Mouse (Mus musculus) neural tube, embryonic 12.5 days (tissue): ENCODE measurements at regions not wholly inside any gene's neighbourhood (a gene's known extent, or its start where the extent isn't known, plus 50 kb on each side); places are given as distances from the start of the nearest gene placed in this dataset.

Experiments
- ATAC-seq: fragments of 200-750 bp; cut with Nextera tagmentation; 2 replicates; pipeline ENCODE4 v1.8.0; 2017; ENCODE audit warnings: low read depth, mild to moderate bottlenecking, moderate TSS enrichment, moderate library complexity; ENCODE audit not compliant: low FRiP score
- H3K27ac ChIP-seq: fragments of 300-500 bp; sonication (generic); 2 replicates; pipeline ENCODE4 v1.5.1; 2016
- H3K27me3 ChIP-seq: fragments of 300-500 bp; sonication (generic); replicated peaks from 2 replicates; pipeline ENCODE4 v1.6.1; 2016; ENCODE audit warnings: mild to moderate bottlenecking
- H3K36me3 ChIP-seq: fragments of 300-500 bp; sonication (generic); 2 replicates; pipeline ENCODE4 v1.6.1; 2016; ENCODE audit warnings: mild to moderate bottlenecking
- H3K4me1 ChIP-seq: fragments of 300-500 bp; sonication (generic); 2 replicates; pipeline ENCODE4 v1.6.1; 2016
- H3K4me2 ChIP-seq: fragments of 300-500 bp; sonication (generic); replicated peaks from 2 replicates; pipeline ENCODE4 v1.6.1; 2016; ENCODE audit warnings: mild to moderate bottlenecking
- H3K4me3 ChIP-seq: fragments of 300-500 bp; sonication (generic); 2 replicates; pipeline ENCODE4 v1.5.1; 2016
- H3K9ac ChIP-seq: fragments of 300-500 bp; sonication (generic); 2 replicates; pipeline ENCODE4 v1.6.1; 2016; ENCODE audit warnings: mild to moderate bottlenecking
- H3K9me3 ChIP-seq: fragments of 300-500 bp; sonication (generic); 2 replicates; pipeline ENCODE4 v1.6.1; 2016; ENCODE audit warnings: mild to moderate bottlenecking
- WGBS: fragments of 180-500 bp; shearing (Covaris S2); methylation state at CpG from one replicate; pipeline ENCODE4 v1.1.7; 2016; 5-methylcytosine and 5-hydroxymethylcytosine counted together

DNA sequence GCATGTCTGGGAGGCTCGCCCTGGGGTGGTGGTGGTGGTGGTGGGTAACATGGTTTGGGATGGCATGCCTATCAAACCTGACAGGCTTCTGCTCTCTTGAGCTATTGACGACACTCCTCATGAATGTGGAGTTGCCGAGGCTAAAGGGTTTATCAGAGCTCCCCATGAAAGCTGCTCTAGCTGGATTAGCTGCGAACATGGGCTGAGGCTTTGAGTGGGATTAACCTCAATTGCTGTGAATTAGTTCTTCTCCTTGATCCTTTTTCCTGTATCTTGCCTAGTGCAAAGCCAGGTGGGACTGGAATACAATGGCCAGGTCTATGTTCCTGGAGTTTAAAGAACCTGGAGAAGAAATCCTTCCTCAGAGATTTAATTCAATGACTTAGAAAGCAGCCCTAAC is 150.6 kb downstream of the Nmur2 start:
- WGBS, result 89% methylated on average over 4 of the region's 4 CpGs
- no peak for ATAC-seq
- H3K9me3 ChIP-seq, result no peaks in the 10 kb centered on the region
- no peak overlapping the region for H3K27ac ChIP-seq
- no peaks in the 10 kb centered on the region for H3K27me3 ChIP-seq
- H3K4me3 ChIP-seq, result no peak overlapping the region
- H3K4me1 ChIP-seq, result no peaks in the 10 kb centered on the region
- no peak overlapping the region for H3K9ac ChIP-seq
- H3K4me2 ChIP-seq, result no peak overlapping the region
- H3K36me3 ChIP-seq, result no peaks in the 10 kb centered on the region

DNA sequence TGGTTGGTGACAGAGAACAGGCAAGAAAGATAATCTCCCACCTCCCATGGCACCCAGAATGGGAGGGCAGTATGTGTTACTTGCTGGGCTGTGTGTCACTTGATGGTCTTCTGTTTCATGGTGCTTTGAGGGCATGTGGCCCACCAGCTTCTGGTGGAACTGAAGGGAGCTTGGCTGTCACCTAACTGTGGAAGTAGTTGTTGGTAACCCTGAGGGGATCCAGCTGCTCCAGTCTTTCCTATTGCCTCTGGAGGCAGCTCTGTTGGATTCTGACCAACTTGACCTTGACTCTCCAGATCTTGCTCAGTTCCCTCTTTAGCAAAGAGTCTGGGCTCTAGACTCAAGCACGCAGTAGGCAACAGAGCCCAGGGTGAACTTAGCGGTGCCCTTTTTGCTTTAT is 162.2 kb downstream of the Nmur2 start:
- Histone ChIP-seq H3K27ac (no peak overlapping the region), H3K9me3 (no peaks in the 10 kb centered on the region), H3K9ac (no peak overlapping the region), H3K36me3 (no peaks in the 10 kb centered on the region), H3K4me1 (no peaks in the 10 kb centered on the region), H3K4me3 (no peak overlapping the region), H3K27me3 (no peaks in the 10 kb centered on the region), H3K4me2 (no peak overlapping the region)
- WGBS, result 96% methylated on average over 2 of the region's 2 CpGs
- no peak for ATAC-seq

DNA sequence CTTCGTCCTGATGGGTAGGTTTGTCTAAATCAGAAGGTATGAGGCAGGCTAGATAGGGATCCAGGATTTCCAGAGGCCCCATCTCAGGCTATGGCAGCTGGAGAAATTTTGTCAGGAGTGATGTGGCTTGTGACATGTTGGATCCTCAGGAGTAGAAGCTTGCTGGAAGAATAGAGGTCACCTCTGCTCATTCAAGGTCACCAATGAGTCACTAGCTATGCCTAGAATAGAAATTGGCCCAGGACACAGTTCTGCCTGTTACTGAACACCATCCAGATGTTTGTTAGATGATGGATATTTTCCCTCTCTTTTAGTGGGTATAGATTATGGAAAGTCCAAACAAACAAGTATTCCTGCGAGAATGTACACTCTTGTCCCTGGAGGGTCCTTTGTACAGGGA is 173.7 kb downstream of the Nmur2 start:
- Histone ChIP-seq H3K27ac (no peak overlapping the region), H3K4me2 (no peak overlapping the region), H3K9me3 (no peaks in the 10 kb centered on the region), H3K9ac (no peak overlapping the region), H3K27me3 (no peaks in the 10 kb centered on the region), H3K36me3 (no peaks in the 10 kb centered on the region), H3K4me1 (no peaks in the 10 kb centered on the region), H3K4me3 (no peak overlapping the region)
- WGBS, result 82% methylated on average over 2 of the region's 2 CpGs
- ATAC-seq, result no peak

- no peaks in the 10 kb centered on the region for H3K27me3 ChIP-seq
- H3K4me3 ChIP-seq, result no peak overlapping the region
- no peak overlapping the region for H3K9ac ChIP-seq
- H3K4me2 ChIP-seq, result no peak overlapping the region
- ATAC-seq, result no peak
- 0 out of 2 replicates have a peak, but pooled peaks cover 3% of the 10 kb centered on the region for H3K9me3 ChIP-seq
- 68% methylated on average over 7 of the region's 7 CpGs for WGBS
- no peaks in the 10 kb centered on the region for H3K36me3 ChIP-seq
- H3K4me1 ChIP-seq, result no peaks in the 10 kb centered on the region
- H3K27ac ChIP-seq, result no peak overlapping the region
Measured at GRCm38 (mm10) chr11:55859230-55859629, 181.6 kb downstream of the Nmur2 start.

- ATAC-seq, result no peak
- no peaks in the 10 kb centered on the region for H3K27me3 ChIP-seq
- WGBS, result 79% methylated on average over 6 of the region's 6 CpGs
- no peak overlapping the region for H3K4me2 ChIP-seq
- H3K27ac ChIP-seq, result no peak overlapping the region
- no peak overlapping the region for H3K9ac ChIP-seq
- no peaks in the 10 kb centered on the region for H3K4me1 ChIP-seq
- no peaks in the 10 kb centered on the region for H3K9me3 ChIP-seq
- H3K4me3 ChIP-seq, result no peak overlapping the region
- no peaks in the 10 kb centered on the region for H3K36me3 ChIP-seq
Measured at GRCm38 (mm10) chr11:55820479-55820878, 212.5 kb upstream of the Glra1 start.

DNA sequence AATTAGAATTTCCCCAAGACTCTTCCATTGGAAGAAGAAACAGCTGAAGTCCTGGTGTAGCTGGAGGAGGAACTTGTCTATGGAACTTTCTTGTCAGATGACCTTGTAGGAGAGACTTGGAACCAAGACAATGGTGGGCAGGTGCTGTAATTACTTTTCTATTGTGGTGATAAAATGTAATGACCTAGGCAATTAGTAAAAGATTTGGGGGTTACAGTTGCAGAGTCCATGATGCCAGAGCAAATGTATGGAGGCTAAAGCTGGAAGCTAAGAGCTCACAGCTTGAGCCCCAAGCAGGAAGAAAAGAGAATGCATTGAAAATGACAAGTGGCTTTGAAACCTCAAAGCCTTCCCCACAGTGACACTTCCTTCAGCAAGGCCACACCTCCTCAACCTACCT is 208.6 kb upstream of the Glra1 start:
- no peak overlapping the region for H3K4me3 ChIP-seq
- no peak overlapping the region for H3K4me2 ChIP-seq
- H3K4me1 ChIP-seq, result no peaks in the 10 kb centered on the region
- H3K9me3 ChIP-seq, result no peaks in the 10 kb centered on the region; the same call in 1 of the 2 replicates
- no peak for ATAC-seq
- H3K9ac ChIP-seq, result no peak overlapping the region
- H3K27ac ChIP-seq, result no peak overlapping the region
- H3K36me3 ChIP-seq, result no peaks in the 10 kb centered on the region
- H3K27me3 ChIP-seq, result no peaks in the 10 kb centered on the region

GRCm38 (mm10) chr11:55810685-55811084 is 202.7 kb upstream of the Glra1 start:
- no peak overlapping the region for H3K27ac ChIP-seq
- H3K9me3 ChIP-seq, result no peaks in the 10 kb centered on the region; the same call in 1 of the 2 replicates
- WGBS, result 84% methylated on average over 3 of the region's 3 CpGs
- no peak overlapping the region for H3K4me3 ChIP-seq
- H3K36me3 ChIP-seq, result no peaks in the 10 kb centered on the region
- no peak for ATAC-seq
- H3K27me3 ChIP-seq, result no peaks in the 10 kb centered on the region
- no peak overlapping the region for H3K4me2 ChIP-seq
- no peaks in the 10 kb centered on the region for H3K4me1 ChIP-seq
- no peak overlapping the region for H3K9ac ChIP-seq

DNA sequence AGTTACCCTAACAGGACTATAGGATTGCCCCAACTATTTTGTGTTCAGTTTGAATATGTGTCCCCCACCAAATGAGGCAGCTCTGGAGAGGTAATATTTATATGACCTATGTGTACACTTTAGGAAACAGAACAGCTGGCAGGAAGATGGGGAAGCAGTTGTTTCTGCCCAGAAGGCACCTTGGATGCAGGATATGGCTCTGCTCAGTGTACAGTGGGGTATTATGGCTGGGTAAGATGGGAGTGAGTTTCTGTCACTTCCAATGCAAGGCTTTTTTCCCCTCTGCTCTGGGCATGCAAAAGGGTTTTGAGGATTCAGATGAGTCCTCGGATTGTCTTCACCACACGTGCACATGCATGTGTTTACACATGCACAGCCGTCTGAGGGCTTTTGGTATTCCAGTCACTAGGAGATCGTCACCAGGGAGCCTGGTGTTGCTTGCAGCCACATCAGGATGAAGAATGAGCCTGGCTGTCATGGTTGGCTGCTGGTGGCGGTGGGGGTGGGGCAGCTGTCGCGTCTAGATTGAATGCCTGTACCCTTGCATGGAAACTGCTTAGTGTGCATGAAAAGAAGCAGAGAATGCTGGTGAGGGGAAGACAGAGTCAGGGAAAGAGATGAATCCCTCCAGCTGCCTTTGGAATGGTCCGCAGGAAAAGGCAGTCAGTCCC is 183.3 kb upstream of the Glra1 start:
- H3K4me2 ChIP-seq, result peak overlapping the region; percentile 12; the same call in 1 of the 2 replicates
- no peaks in the 10 kb centered on the region for H3K27me3 ChIP-seq
- H3K36me3 ChIP-seq, result no peaks in the 10 kb centered on the region
- no peak overlapping the region for H3K9ac ChIP-seq
- H3K4me1 ChIP-seq, result peaks cover 17% of the 10 kb centered on the region
- H3K27ac ChIP-seq, result peak overlapping the region; percentile 67
- H3K4me3 ChIP-seq, result no peak overlapping the region
- 6% methylated on average over 8 of the region's 8 CpGs for WGBS
- ATAC-seq, result peak; percentile 94
- H3K9me3 ChIP-seq, result peaks cover 3% of the 10 kb centered on the region; the same call in 1 of the 2 replicates

GRCm38 (mm10) chr11:55789638-55790037 is 181.6 kb upstream of the Glra1 start:
- no peak overlapping the region for H3K4me3 ChIP-seq
- H3K27ac ChIP-seq, result no peak overlapping the region
- 69% methylated on average over 3 of the region's 3 CpGs for WGBS
- no peaks in the 10 kb centered on the region for H3K36me3 ChIP-seq
- no peak; the same call in 1 of the 2 replicates for ATAC-seq
- H3K4me1 ChIP-seq, result peaks cover 17% of the 10 kb centered on the region
- H3K27me3 ChIP-seq, result no peaks in the 10 kb centered on the region
- H3K9ac ChIP-seq, result no peak overlapping the region
- no peaks in the 10 kb centered on the region for H3K9me3 ChIP-seq
- H3K4me2 ChIP-seq, result no peak overlapping the region

DNA sequence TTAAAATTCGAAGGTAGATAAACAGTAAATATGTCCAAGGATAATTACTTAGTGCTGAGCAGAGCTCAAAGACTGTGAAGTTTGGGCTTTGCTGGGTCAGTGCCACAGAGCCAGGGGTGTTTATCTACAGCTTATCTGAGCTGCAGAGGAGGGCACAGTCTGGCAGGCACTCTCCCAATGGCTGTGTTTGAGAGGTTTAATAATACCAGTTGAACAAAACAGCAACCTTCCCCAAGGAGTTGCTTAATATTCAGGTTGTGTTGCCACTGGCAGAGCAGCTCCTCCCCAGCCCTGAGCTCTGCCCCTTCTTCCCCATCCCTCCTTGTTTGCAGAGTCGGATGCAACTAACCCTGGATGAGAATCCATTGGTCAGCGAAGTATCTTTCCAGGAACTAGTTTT is 173.0 kb upstream of the Glra1 start:
- Histone ChIP-seq H3K4me3 (no peak overlapping the region), H3K36me3 (no peaks in the 10 kb centered on the region), H3K4me1 (no peaks in the 10 kb centered on the region), H3K27me3 (no peaks in the 10 kb centered on the region), H3K9me3 (no peaks in the 10 kb centered on the region), H3K9ac (no peak overlapping the region), H3K27ac (no peak overlapping the region), H3K4me2 (no peak overlapping the region)
- no peak for ATAC-seq
- WGBS, result 80% methylated on average over 3 of the region's 3 CpGs

GRCm38 (mm10) chr11:55780011-55780410 is 172.0 kb upstream of the Glra1 start:
- Histone ChIP-seq H3K36me3 (no peaks in the 10 kb centered on the region), H3K9ac (no peak overlapping the region), H3K27ac (no peak overlapping the region), H3K4me2 (no peak overlapping the region), H3K9me3 (0 out of 2 replicates have a peak, but pooled peaks cover 4% of the 10 kb centered on the region), H3K4me3 (no peak overlapping the region), H3K27me3 (no peaks in the 10 kb centered on the region), H3K4me1 (no peaks in the 10 kb centered on the region)
- ATAC-seq, result no peak
- WGBS, result 79% methylated on average over 2 of the region's 2 CpGs

- peaks cover 12% of the 10 kb centered on the region; the same call in 1 of the 2 replicates for H3K4me1 ChIP-seq
- no peak overlapping the region for H3K4me2 ChIP-seq
- ATAC-seq, result no peak
- no peak overlapping the region for H3K9ac ChIP-seq
- H3K27ac ChIP-seq, result no peak overlapping the region
- 83% methylated on average over 1 of the region's 1 CpGs for WGBS
- H3K4me3 ChIP-seq, result no peak overlapping the region
- H3K9me3 ChIP-seq, result 0 out of 2 replicates have a peak, but pooled peaks cover 4% of the 10 kb centered on the region
- no peaks in the 10 kb centered on the region for H3K27me3 ChIP-seq
- no peaks in the 10 kb centered on the region for H3K36me3 ChIP-seq
Measured at GRCm38 (mm10) chr11:55773283-55773682, 165.3 kb upstream of the Glra1 start.

DNA sequence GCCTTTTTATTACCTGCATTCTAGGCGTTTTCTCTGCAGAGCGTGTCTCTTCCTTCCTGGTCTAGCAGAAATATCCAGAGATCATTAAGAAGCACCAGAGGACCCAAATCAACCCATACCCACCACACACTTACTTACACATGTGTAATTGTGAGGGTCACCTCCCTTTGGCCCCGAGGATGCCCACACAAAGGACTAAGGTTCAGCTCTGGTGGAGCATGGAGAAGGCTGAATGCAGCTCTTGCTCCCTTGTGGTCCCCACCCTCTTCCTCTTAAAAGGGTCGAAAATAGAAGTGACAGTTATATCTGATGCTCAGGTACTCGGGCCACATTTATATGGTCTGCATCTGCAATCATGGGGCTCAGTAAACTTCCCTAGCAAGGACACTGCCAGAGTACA is 164.5 kb upstream of the Glra1 start:
- no peak overlapping the region for H3K9ac ChIP-seq
- ATAC-seq, result peak; percentile 50; the same call in 1 of the 2 replicates
- no peaks in the 10 kb centered on the region for H3K27me3 ChIP-seq
- H3K4me3 ChIP-seq, result no peak overlapping the region
- no peaks in the 10 kb centered on the region for H3K36me3 ChIP-seq
- peak overlapping the region; percentile 41 for H3K4me2 ChIP-seq
- 38% methylated on average over 5 of the region's 5 CpGs for WGBS
- peaks cover 12% of the 10 kb centered on the region; the same call in 1 of the 2 replicates for H3K4me1 ChIP-seq
- H3K9me3 ChIP-seq, result 0 out of 2 replicates have a peak, but pooled peaks cover 4% of the 10 kb centered on the region
- H3K27ac ChIP-seq, result 0 out of 2 replicates have a peak overlapping the region, but pooled peaks have one; percentile 17
